ENCODE assay signal across 10 mouse cellular contexts in genomic region chr11:102963855-102964546, GRCm38 (mm10). TPM values are rescaled to one million over a fixed set of nuclear protein-coding genes. Genes with fewer than 3 reads are reported as not detected.
DNase-seq lines count a peak whose midpoint lies in the region; ATAC-seq lines count a peak whose summit lies in the region.
"Had no signal": no experiment of that assay in that cellular context is flagged by ENCODE, and none has a peak within 500 bp of the region (broad histone marks: within the 10 kb centered on the region; RNA-seq: fewer than 3 reads in every experiment).

No protein-coding gene starts in this region.

- H3K36me3 ChIP-seq in kidney, embryonic 14.5 days (ENCODE audit: control insufficient read depth, insufficient read depth, low read length) = no peaks in the 10 kb centered on the region
- no peaks in the 10 kb centered on the region for H3K36me3 ChIP-seq in embryonic facial prominence, embryonic 12.5 days
- H3K36me3 ChIP-seq in intestine, embryonic 16.5 days (ENCODE audit: control insufficient read depth, insufficient read depth, low read length) = no peaks in the 10 kb centered on the region
- H3K36me3 ChIP-seq in neural tube, embryonic 12.5 days = no peaks in the 10 kb centered on the region

- H3K27me3 ChIP-seq in kidney, embryonic 14.5 days (ENCODE audit: control insufficient read depth, insufficient read depth, low read length) = peaks cover 15% of the 10 kb centered on the region; the same call in 1 of the 2 replicates
- H3K27me3 ChIP-seq in embryonic facial prominence, embryonic 12.5 days = peaks cover 7% of the 10 kb centered on the region
- H3K27me3 ChIP-seq in intestine, embryonic 16.5 days (replicated peaks; ENCODE audit: control insufficient read depth, insufficient read depth, low read length) = peaks cover 3% of the 10 kb centered on the region
- peaks cover 17% of the 10 kb centered on the region; the same call in 1 of the 2 replicates for H3K27me3 ChIP-seq in neural tube, embryonic 12.5 days (replicated peaks)

- H3K4me2 ChIP-seq in kidney, embryonic 14.5 days (replicated peaks; ENCODE audit: low read depth, low read length) = peak overlapping the region; percentile 40; the same call in 1 of the 2 replicates
- peak overlapping the region; percentile 35 for H3K4me2 ChIP-seq in embryonic facial prominence, embryonic 12.5 days (replicated peaks)
- H3K4me2 ChIP-seq in intestine, embryonic 16.5 days (ENCODE audit: low read depth, low read length) = peak overlapping the region; percentile 10; the same call in 1 of the 2 replicates
- peak overlapping the region; percentile 57 for H3K4me2 ChIP-seq in neural tube, embryonic 12.5 days (replicated peaks)

- no peak overlapping the region; the same call in 1 of the 2 replicates for H3K4me3 ChIP-seq in kidney, embryonic 14.5 days (ENCODE audit: low read length)
- no peak overlapping the region for H3K4me3 ChIP-seq in embryonic facial prominence, embryonic 12.5 days
- H3K4me3 ChIP-seq in intestine, embryonic 16.5 days (ENCODE audit: low read length) = no peak overlapping the region
- H3K4me3 ChIP-seq in neural tube, embryonic 12.5 days = peak overlapping the region; percentile 16; the same call in 1 of the 2 replicates

- peak; percentile 40; the same call in 1 of the 2 replicates for ATAC-seq in kidney, embryonic 14.5 days (ENCODE audit: low FRiP score, low TSS enrichment)
- ATAC-seq in embryonic facial prominence, embryonic 12.5 days (ENCODE audit: insufficient number of reproducible peaks, insufficient read depth, low FRiP score, low TSS enrichment) = no peak
- no peak for ATAC-seq in intestine, embryonic 16.5 days
- peak; percentile 51 for ATAC-seq in neural tube, embryonic 12.5 days (ENCODE audit: low FRiP score, low read depth)
- ATAC-seq: CD4-positive, CD25-positive, alpha-beta regulatory T cell, adult 4 months had no signal

- peaks cover 15% of the 10 kb centered on the region for H3K4me1 ChIP-seq in kidney, embryonic 14.5 days (ENCODE audit: control insufficient read depth, insufficient read depth, low read length)
- peaks cover 22% of the 10 kb centered on the region for H3K4me1 ChIP-seq in embryonic facial prominence, embryonic 12.5 days
- peaks cover 7% of the 10 kb centered on the region; the same call in 1 of the 2 replicates for H3K4me1 ChIP-seq in intestine, embryonic 16.5 days (ENCODE audit: control insufficient read depth, insufficient read depth, low read length)
- peaks cover 21% of the 10 kb centered on the region for H3K4me1 ChIP-seq in neural tube, embryonic 12.5 days

- H3K9me3 ChIP-seq in kidney, embryonic 14.5 days (ENCODE audit: control insufficient read depth, low read length) = no peaks in the 10 kb centered on the region
- no peaks in the 10 kb centered on the region for H3K9me3 ChIP-seq in embryonic facial prominence, embryonic 12.5 days
- no peaks in the 10 kb centered on the region for H3K9me3 ChIP-seq in intestine, embryonic 16.5 days (ENCODE audit: control insufficient read depth, low read length)
- no peaks in the 10 kb centered on the region for H3K9me3 ChIP-seq in neural tube, embryonic 12.5 days

- peak overlapping the region; percentile 38; the same call in 1 of the 2 replicates for H3K9ac ChIP-seq in kidney, embryonic 14.5 days (ENCODE audit: low read depth, low read length)
- H3K9ac ChIP-seq in embryonic facial prominence, embryonic 12.5 days = no peak overlapping the region; the same call in 1 of the 2 replicates
- peak overlapping the region; percentile 41; the same call in 1 of the 2 replicates for H3K9ac ChIP-seq in intestine, embryonic 16.5 days (ENCODE audit: low read depth, low read length)
- H3K9ac ChIP-seq in neural tube, embryonic 12.5 days = 0 out of 2 replicates have a peak overlapping the region, but pooled peaks have one; percentile 40
- H3K9ac ChIP-seq: liver, embryonic 14.5 days had no signal

- WGBS in kidney, embryonic 14.5 days = 14% methylated on average over 24 of the region's 24 CpGs
- WGBS in embryonic facial prominence, embryonic 12.5 days = 16% methylated on average over 24 of the region's 24 CpGs
- 27% methylated on average over 24 of the region's 24 CpGs for WGBS in intestine, embryonic 16.5 days
- 19% methylated on average over 24 of the region's 24 CpGs for WGBS in neural tube, embryonic 12.5 days

- no peak overlapping the region for H3K27ac ChIP-seq in kidney, embryonic 14.5 days (ENCODE audit: low read depth, low read length)
- H3K27ac ChIP-seq in embryonic facial prominence, embryonic 12.5 days = peak overlapping the region; percentile 20; the same call in 1 of the 2 replicates
- H3K27ac ChIP-seq in intestine, embryonic 16.5 days (ENCODE audit: low read length) = no peak overlapping the region
- H3K27ac ChIP-seq in neural tube, embryonic 12.5 days = peak overlapping the region; percentile 74
- H3K27ac ChIP-seq: liver, embryonic 14.5 days had no signal

- no peak for DNase-seq in kidney, adult 9 months
- no peak for DNase-seq in ovary, adult 18-20 months (ENCODE audit: low spot score)
- DNase-seq in cerebellum, postnatal 36 days = no peak
- DNase-seq in kidney, postnatal 10 days = no peak

RNA-seq across cellular contexts. Expression of gene C1ql1, which starts 17.5 kb away (rescaled TPM):
- polyA plus RNA-seq in kidney, embryonic 14.5 days (2014; fragmentation: Nextera tagmentation; extraction: Ambion mirVana) = 6.7 and 8.3 TPM in 2 replicates
- polyA plus RNA-seq in embryonic facial prominence, embryonic 12.5 days (2016; fragmentation: Nextera tagmentation; extraction: Ambion mirVana) = 3.7 and 3.9 TPM in 2 replicates
- polyA plus RNA-seq in intestine, embryonic 16.5 days (2015; fragmentation: Nextera tagmentation; extraction: Ambion mirVana) = 0.53 and 2.3 TPM in 2 replicates
- 2.9 and 3.8 TPM in 2 replicates for polyA plus RNA-seq in neural tube, embryonic 12.5 days (2016; fragmentation: Nextera tagmentation; extraction: Ambion mirVana)
- polyA plus RNA-seq: CD4-positive, CD25-positive, alpha-beta regulatory T cell, adult 4 months had no signal

RNA-seq across cellular contexts. Expression of gene Kif18b, which starts 39.1 kb away (rescaled TPM):
- polyA plus RNA-seq in kidney, embryonic 14.5 days (2014; fragmentation: Nextera tagmentation; extraction: Ambion mirVana) = 8.3 and 13.0 TPM in 2 replicates
- 10.3 and 10.6 TPM in 2 replicates for polyA plus RNA-seq in embryonic facial prominence, embryonic 12.5 days (2016; fragmentation: Nextera tagmentation; extraction: Ambion mirVana)
- 6.8 and 7.4 TPM in 2 replicates for polyA plus RNA-seq in intestine, embryonic 16.5 days (2015; fragmentation: Nextera tagmentation; extraction: Ambion mirVana)
- 5.9 and 8.3 TPM in 2 replicates for polyA plus RNA-seq in neural tube, embryonic 12.5 days (2016; fragmentation: Nextera tagmentation; extraction: Ambion mirVana)

Comparison
In these comparisons a context has a peak if more than half of its experiments do, and no peak if none do; other contexts are left out.
1. ATAC-seq: peak in kidney, embryonic 14.5 days (single experiment) and neural tube, embryonic 12.5 days (single experiment); none in embryonic facial prominence, embryonic 12.5 days (single experiment) and intestine, embryonic 16.5 days (single experiment).
2. H3K27ac ChIP-seq: peak in embryonic facial prominence, embryonic 12.5 days (single experiment) and neural tube, embryonic 12.5 days (single experiment); none in kidney, embryonic 14.5 days (single experiment) and intestine, embryonic 16.5 days (single experiment).
3. Peak in every context shown above with its lines, with median percentiles within 50 percentile points of each other: H3K4me2 ChIP-seq.